ENCODE assay signal across 27 mouse cellular contexts in the genomic region with DNA sequence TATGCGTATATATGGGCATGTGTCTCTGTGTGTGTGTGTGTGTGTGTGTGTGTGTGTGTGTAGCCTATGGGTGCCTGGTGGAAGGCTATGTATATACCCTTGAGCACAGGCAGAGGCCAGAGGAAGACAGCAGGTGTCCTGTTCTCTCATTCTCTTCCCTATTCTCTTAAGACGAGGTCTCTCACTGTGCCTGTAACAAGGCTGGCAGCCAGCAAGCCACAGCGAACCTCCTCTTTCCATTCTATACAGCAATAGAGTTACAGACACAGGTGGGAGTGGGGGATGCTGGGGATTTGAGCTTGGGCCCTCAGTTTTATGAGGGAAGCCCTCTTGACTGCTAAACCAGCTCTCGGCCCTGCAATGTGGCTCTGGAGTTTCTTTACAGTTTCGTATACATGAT.
"Had no signal": no experiment of that assay in that cellular context is flagged by ENCODE, and none has a peak within 500 bp of the region (broad histone marks: within the 10 kb centered on the region; RNA-seq: fewer than 3 reads in every experiment).

No protein-coding gene starts in this region.

- DNase-seq: cerebellum, adult 8-10 months; cerebellum, adult 9-10 months; cerebellum, adult 9-11 months; cerebellum, postnatal 10 days; cerebellum, postnatal 14 days; cerebellum, postnatal 36 days; embryo, embryonic 11 days; forebrain, postnatal 0 days; gastrocnemius, adult 2 months; gastrocnemius, postnatal 10 days; gastrocnemius, postnatal 14 days; gastrocnemius, postnatal 25 days; gastrocnemius, postnatal 36 days; heart, adult 18-20 months; heart, adult 2 months had no signal

- H3K9me3 ChIP-seq: embryonic facial prominence, embryonic 10.5 days; embryonic facial prominence, embryonic 12.5 days; embryonic facial prominence, embryonic 13.5 days; embryonic facial prominence, embryonic 15.5 days; forebrain, embryonic 10.5 days; forebrain, embryonic 12.5 days; forebrain, embryonic 13.5 days; forebrain, embryonic 15.5 days; heart, embryonic 10.5 days had no signal

- H3K9ac ChIP-seq: embryonic facial prominence, embryonic 12.5 days; embryonic facial prominence, embryonic 13.5 days; embryonic facial prominence, embryonic 15.5 days; forebrain, embryonic 12.5 days; forebrain, embryonic 13.5 days; forebrain, embryonic 15.5 days; forebrain, postnatal 0 days had no signal

- H3K36me3 ChIP-seq: embryonic facial prominence, embryonic 10.5 days; embryonic facial prominence, embryonic 12.5 days; embryonic facial prominence, embryonic 15.5 days; forebrain, embryonic 10.5 days; forebrain, embryonic 12.5 days; forebrain, embryonic 15.5 days; heart, embryonic 10.5 days had no signal

- H3K27me3 ChIP-seq: embryonic facial prominence, embryonic 12.5 days; embryonic facial prominence, embryonic 13.5 days; embryonic facial prominence, embryonic 15.5 days; forebrain, embryonic 12.5 days; forebrain, embryonic 13.5 days; forebrain, embryonic 15.5 days had no signal

- ATAC-seq: forebrain, embryonic 13.5 days; forebrain, embryonic 14.5 days; forebrain, embryonic 15.5 days; forebrain, embryonic 16.5 days; forebrain, postnatal 0 days had no signal

- H3K27ac ChIP-seq: embryonic facial prominence, embryonic 10.5 days; embryonic facial prominence, embryonic 12.5 days; embryonic facial prominence, embryonic 13.5 days; embryonic facial prominence, embryonic 15.5 days; forebrain, embryonic 10.5 days; forebrain, embryonic 12.5 days; forebrain, embryonic 13.5 days; forebrain, embryonic 15.5 days; gastrocnemius, adult 2 months; heart, adult 2 months; heart, embryonic 10.5 days had no signal

- H3K4me1 ChIP-seq: embryonic facial prominence, embryonic 12.5 days; embryonic facial prominence, embryonic 13.5 days; forebrain, embryonic 10.5 days; forebrain, embryonic 12.5 days had no signal

- H3K4me2 ChIP-seq: embryonic facial prominence, embryonic 12.5 days; embryonic facial prominence, embryonic 13.5 days; embryonic facial prominence, embryonic 15.5 days; forebrain, embryonic 12.5 days; forebrain, embryonic 13.5 days; forebrain, embryonic 15.5 days had no signal

- H3K4me3 ChIP-seq: embryonic facial prominence, embryonic 10.5 days; embryonic facial prominence, embryonic 12.5 days; embryonic facial prominence, embryonic 13.5 days; embryonic facial prominence, embryonic 15.5 days; erythroblast, embryonic 14.5 days; forebrain, embryonic 10.5 days; forebrain, embryonic 12.5 days; forebrain, embryonic 13.5 days; forebrain, embryonic 15.5 days; gastrocnemius, adult 2 months; heart, adult 2 months; heart, embryonic 10.5 days had no signal
